Mouse (Mus musculus): ENCODE measurements at regions not wholly inside any gene's neighbourhood (a gene's known extent, or its start where the extent isn't known, plus 50 kb on each side); places are given as distances from the start of the nearest gene placed in this dataset.

GRCm38 (mm10) chr13:56371374-56371773 is 55.0 kb upstream of the Gm3045 start:
- no peak for TF ChIP-seq TAL1 (IDR thresholded peaks at IDR 0.05; ENCODE audit: low read length)
- TF ChIP-seq GATA1 (IDR thresholded peaks at IDR 0.05; ENCODE audit: low read length): no peak

Measured in erythroblast, embryonic 14.5 days (primary cell).